Mouse (Mus musculus) G1E (cell line): Measurements from ENCODE around the gene Fam84b. TPM values are rescaled to one million over a fixed set of nuclear protein-coding genes. Genes with fewer than 3 reads are reported as not detected.

ENCODE experiments used
- ATAC-seq: 2 replicates; pipeline ENCODE4 v1.8.0; 2016; ENCODE audit warnings: mild to moderate bottlenecking; ENCODE audit not compliant: insufficient number of reproducible peaks, poor library complexity, low FRiP score, severe bottlenecking; ENCODE audit errors: extremely low read depth
- DNase-seq: peaks from one replicate; pipeline ENCODE4 v3.0.0; 2012; ENCODE audit warnings: low spot score
- H3K27me3 ChIP-seq: 2 replicates; pipeline ENCODE4 v1.6.1; 2012; ENCODE audit warnings: mild to moderate bottlenecking, low read length, inconsistent platforms; ENCODE audit not compliant: insufficient read depth
- H3K36me3 ChIP-seq: replicated peaks from 2 replicates; pipeline ENCODE3; 2012; ENCODE audit warnings: mild to moderate bottlenecking, inconsistent platforms
- H3K4me1 ChIP-seq: 2 replicates; pipeline ENCODE4 v1.6.1; 2012; ENCODE audit warnings: low read depth, low read length, inconsistent platforms, mixed read lengths; ENCODE audit not compliant: insufficient read depth
- H3K4me3 ChIP-seq: 2 replicates; pipeline ENCODE4 v1.5.1; 2012; ENCODE audit warnings: low read depth, mild to moderate bottlenecking, inconsistent platforms, low read length, moderate library complexity, mixed read lengths
- H3K9me3 ChIP-seq: replicated peaks from 2 replicates; pipeline ENCODE4 v1.6.1; 2012; ENCODE audit warnings: inconsistent platforms
- CTCF ChIP-seq: IDR thresholded peaks from 2 replicates; pipeline ENCODE4 v1.5.1; 2012; ENCODE audit warnings: low read depth, low read length, inconsistent platforms, mixed read lengths
- GATA1 ChIP-seq: IDR thresholded peaks from 2 replicates; pipeline ENCODE4 v1.6.1; 2012; ENCODE audit warnings: borderline replicate concordance, low read length, inconsistent platforms, mixed read lengths
- GATA2 ChIP-seq: IDR thresholded peaks from 2 replicates; pipeline ENCODE4 v1.6.1; 2012; ENCODE audit warnings: low read depth, low read length, inconsistent platforms, borderline replicate concordance
- POLR2AphosphoS5 ChIP-seq: IDR thresholded peaks from 2 replicates; pipeline ENCODE4 v1.6.1; 2012; ENCODE audit warnings: low read depth, low read length, inconsistent platforms; ENCODE audit not compliant: insufficient replicate concordance
- TAL1 ChIP-seq: conservative IDR thresholded peaks from 2 replicates; pipeline ENCODE4 v1.6.1; 2012; ENCODE audit warnings: low read depth, low read length, inconsistent platforms, mixed read lengths
- polyA plus RNA-seq: library from polyadenylated mRNA; stranded (reverse); fragments of >175 nt; gene quantifications from 2 replicates; pipeline ENCODE4 v1.2.3, GENCODE M21; 2012
- total RNA-seq, 2 experiments: library from RNA; stranded (forward) in 1 of 2; stranded (reverse) in 1 of 2; fragments of 200-1000 nt in 1 of 2; fragments of >200 nt in 1 of 2; fragmentation: Nextera tagmentation in 1 of 2; gene quantifications; 2 replicates each; pipeline ENCODE4 v1.2.3; 2014 to 2017

Gene Fam84b
- total and polyA plus RNA-seq, 3 experiments = 0.11 TPM; not detected in 2

- no peak overlapping the region for H3K4me3 ChIP-seq
- ATAC-seq = no peak
- no peaks in the 10 kb centered on the region for H3K4me1 ChIP-seq
- H3K36me3 ChIP-seq = no peaks in the 10 kb centered on the region
- H3K9me3 ChIP-seq = 0 out of 2 replicates have a peak, but pooled peaks cover 2% of the 10 kb centered on the region
- no peaks in the 10 kb centered on the region for H3K27me3 ChIP-seq
- TF ChIP-seq TAL1 (no peak), GATA1 (no peak), POLR2AphosphoS5 (no peak), GATA2 (no peak), CTCF (no peak)
- no peak for DNase-seq
Measured at GRCm38 (mm10) chr15:60840296-60840670, 13.3 kb downstream of the Fam84b start.

GRCm38 (mm10) chr15:60839539-60840295 lies 13.9 kb downstream of the Fam84b start:
- Histone ChIP-seq H3K4me1 (no peaks in the 10 kb centered on the region), H3K4me3 (no peak overlapping the region), H3K9me3 (0 out of 2 replicates have a peak, but pooled peaks cover 2% of the 10 kb centered on the region), H3K36me3 (no peaks in the 10 kb centered on the region), H3K27me3 (no peaks in the 10 kb centered on the region)
- TF ChIP-seq GATA2 (no peak), POLR2AphosphoS5 (no peak), GATA1 (no peak), CTCF (no peak), TAL1 (no peak)
- ATAC-seq (no peak), DNase-seq (no peak)

GRCm38 (mm10) chr15:60838135-60838534 lies 15.4 kb downstream of the Fam84b start:
- no peaks in the 10 kb centered on the region for H3K27me3 ChIP-seq
- no peaks in the 10 kb centered on the region for H3K36me3 ChIP-seq
- no peaks in the 10 kb centered on the region for H3K4me1 ChIP-seq
- no peak overlapping the region for H3K4me3 ChIP-seq
- no peak for DNase-seq
- 0 out of 2 replicates have a peak, but pooled peaks cover 2% of the 10 kb centered on the region for H3K9me3 ChIP-seq
- ATAC-seq = no peak
- TF ChIP-seq CTCF (no peak), TAL1 (no peak), POLR2AphosphoS5 (no peak), GATA2 (no peak), GATA1 (no peak)

DNA sequence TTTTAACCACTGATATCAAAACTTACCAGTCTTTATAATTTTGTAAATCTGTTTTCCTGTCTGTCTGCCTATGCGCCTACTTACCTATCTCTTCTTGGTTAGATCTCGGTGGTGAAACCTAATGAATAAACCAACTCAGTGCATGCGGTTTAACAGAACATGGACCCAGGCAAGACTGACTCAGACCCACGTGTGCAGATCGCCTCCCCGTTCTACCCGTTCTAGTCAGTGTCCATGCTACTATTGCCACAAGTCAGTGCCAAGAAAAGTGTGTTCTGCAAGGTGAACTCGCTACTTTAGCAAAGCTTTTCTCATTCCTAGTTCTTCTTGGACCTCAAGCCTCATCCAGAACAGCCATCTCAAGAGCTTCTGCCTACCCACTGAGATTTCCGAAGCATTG lies 15.9 kb downstream of the Fam84b start:
- ATAC-seq (no peak), DNase-seq (no peak)
- TF ChIP-seq CTCF (no peak), GATA1 (no peak), POLR2AphosphoS5 (no peak), TAL1 (no peak), GATA2 (no peak)
- Histone ChIP-seq H3K9me3 (0 out of 2 replicates have a peak, but pooled peaks cover 2% of the 10 kb centered on the region), H3K4me1 (no peaks in the 10 kb centered on the region), H3K27me3 (no peaks in the 10 kb centered on the region), H3K4me3 (no peak overlapping the region), H3K36me3 (no peaks in the 10 kb centered on the region)

DNA sequence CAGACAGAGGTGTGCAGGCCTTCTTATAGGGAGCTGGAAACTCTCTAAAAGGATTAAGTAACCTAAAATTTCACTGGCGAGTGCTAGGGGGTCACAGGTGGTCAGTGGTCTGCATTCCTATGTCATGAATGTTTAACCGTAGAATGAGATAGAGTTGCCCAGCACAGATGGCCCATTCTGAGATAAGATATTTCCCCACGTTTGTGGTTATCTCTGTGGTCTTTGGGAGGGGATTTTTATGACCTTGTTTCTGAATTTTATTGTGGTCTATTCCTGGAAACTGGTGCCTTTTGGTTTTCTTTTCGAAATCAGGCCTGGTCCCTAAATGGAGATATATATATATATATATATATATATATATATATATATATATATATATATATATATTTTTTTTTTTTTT lies 17.3 kb downstream of the Fam84b start:
- no peaks in the 10 kb centered on the region for H3K27me3 ChIP-seq
- 0 out of 2 replicates have a peak, but pooled peaks cover 2% of the 10 kb centered on the region for H3K9me3 ChIP-seq
- ATAC-seq = no peak
- TF ChIP-seq GATA1 (no peak), POLR2AphosphoS5 (no peak), CTCF (no peak), GATA2 (no peak), TAL1 (no peak)
- no peak for DNase-seq
- no peak overlapping the region for H3K4me3 ChIP-seq
- no peaks in the 10 kb centered on the region for H3K36me3 ChIP-seq
- no peaks in the 10 kb centered on the region for H3K4me1 ChIP-seq
